Mouse (Mus musculus) heart, postnatal 10 days (tissue): ENCODE results near the gene Scn3a. TPM values are rescaled to one million over a fixed set of nuclear protein-coding genes. Genes with fewer than 3 reads are reported as not detected.
A peak's percentile ranks its signal among the peaks of the same experiment; 100 is the strongest.

Source experiments
- DNase-seq, 2 experiments: peaks; one replicate each; pipeline ENCODE4 v3.0.0; 2021
- intact Hi-C: fragments of 180-260 bp; cut with DNase I; formaldehyde crosslinking; loops from one replicate; pipeline ENCODE4 v1.15.1; 2025
- total RNA-seq, 2 experiments: library from RNA; stranded (reverse); gene quantifications; 2 replicates each; pipeline ENCODE4 v1.2.3; 2021

Scn3a gene
- total RNA-seq, 2 experiments from 2014 or later = 1.9 to 2.0 TPM

DNA sequence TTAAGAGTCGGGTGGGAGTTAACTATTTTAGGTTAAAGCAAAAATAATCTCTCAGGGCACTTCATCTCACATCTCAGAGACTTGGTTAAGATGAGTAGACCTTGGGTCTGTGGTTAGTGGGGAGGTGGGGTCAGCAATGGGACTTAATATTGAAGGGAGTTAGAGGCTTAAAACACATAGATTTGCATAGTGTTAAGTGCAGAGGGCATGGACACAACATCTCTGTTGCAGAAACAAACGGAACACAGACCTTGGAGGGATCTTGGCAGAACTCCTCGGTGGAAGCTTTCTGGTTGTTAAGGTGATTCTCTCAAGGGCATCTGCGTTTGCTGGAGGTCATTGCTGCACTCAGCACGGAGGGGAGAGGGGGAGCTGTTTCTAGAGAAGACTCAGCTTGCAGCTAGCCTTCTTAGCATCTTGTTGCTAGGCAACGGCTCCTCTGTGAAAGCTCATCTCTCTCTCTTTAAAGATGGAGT lies 152.6 kb downstream of the Scn3a start:
- DNase-seq = peak; percentile 25 to 41
- intact Hi-C loops = loop anchor here (5.0 kb wide), 1 partner anchor 252 kb away; no protein-coding TSS in a partner anchor

DNA sequence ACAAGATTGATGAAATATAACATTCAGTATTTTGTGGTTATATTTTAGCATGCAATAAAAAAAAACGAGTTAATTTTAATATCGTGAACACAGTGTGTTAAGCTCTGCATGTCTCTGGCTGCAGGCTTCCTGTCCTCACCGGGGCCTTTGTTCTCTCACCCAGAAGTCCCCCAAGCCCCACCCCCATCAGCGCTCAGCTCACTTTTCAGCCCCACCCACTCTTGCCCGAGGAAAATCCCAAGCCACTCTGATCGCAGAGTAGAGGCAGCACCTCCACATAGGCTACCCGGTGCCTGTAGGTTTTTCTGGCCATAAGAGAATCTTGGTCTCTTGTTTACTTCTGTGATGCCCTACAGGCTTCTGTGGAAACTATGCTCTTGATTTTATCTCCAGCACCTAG lies 153.2 kb downstream of the Scn3a start:
- peak; percentile 55 to 56 for DNase-seq

DNA sequence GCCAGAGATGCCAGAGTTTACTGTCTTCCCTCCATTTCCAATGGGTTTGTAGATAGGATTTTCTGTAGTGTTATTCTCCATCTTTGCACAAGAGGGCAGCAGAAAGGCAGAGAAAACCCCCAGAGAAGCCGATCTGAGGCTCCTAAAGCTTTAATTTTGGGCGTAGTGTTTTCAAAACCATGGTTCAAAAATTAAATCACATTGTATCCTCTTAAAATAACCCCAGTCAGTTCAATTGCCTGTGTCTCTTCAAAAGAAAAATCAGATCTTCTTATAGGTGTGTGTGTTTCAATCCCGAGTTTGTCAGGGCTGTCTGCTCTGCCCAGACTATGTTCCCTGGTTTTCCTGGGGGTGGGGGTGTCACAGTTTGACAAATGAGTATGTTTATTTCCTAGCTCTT lies 153.7 kb downstream of the Scn3a start:
- peak; percentile 48 to 60 for DNase-seq
- intact Hi-C loops = loop anchor here (1.0 to 5.0 kb wide), 2 partner anchors 154 to 254 kb away; partner anchors contain the start of gene Scn3a

More for the DNA sequence above, 153.2 kb downstream of the Scn3a start:
- intact Hi-C loops = loop anchor here (5.0 kb wide), 1 partner anchor 253 kb away; no protein-coding TSS in a partner anchor

Other genes starting within 250 kb of the Scn3a start
- 1 to 10 TPM; 1.5 to 2.4 TPM for gene Slc38a11, start 203.6 kb downstream of the Scn3a start, total RNA-seq
- under 1 TPM; 0.40 to 0.45 TPM for gene Scn2a, start 53.1 kb upstream of the Scn3a start, total RNA-seq